Mouse (Mus musculus): ENCODE measurements around the gene Arid3c.

The Arid3c gene

DNA sequence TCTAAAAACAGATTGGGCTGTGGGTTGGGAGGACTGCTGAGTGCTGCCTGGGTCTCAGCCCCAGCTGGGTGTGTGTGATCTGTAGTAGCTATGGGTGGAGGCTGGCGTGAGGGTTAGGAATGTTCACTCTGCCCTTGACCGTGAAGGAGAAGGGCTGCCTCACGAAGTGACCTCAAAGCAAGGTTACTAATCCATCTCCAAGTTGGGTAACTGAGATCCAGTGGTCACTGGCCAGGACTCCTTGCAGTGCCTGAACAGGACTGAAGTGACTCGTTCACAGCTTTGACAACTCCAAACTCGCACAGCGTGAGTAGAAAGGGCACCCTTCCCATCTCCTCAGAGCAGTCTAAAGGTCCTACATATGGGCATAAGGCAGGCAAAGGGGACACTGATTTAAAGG lies 52.1 kb downstream of the Arid3c start:
- DNase-seq (ENCODE audit: extremely low read depth, low read depth): no peak

DNA sequence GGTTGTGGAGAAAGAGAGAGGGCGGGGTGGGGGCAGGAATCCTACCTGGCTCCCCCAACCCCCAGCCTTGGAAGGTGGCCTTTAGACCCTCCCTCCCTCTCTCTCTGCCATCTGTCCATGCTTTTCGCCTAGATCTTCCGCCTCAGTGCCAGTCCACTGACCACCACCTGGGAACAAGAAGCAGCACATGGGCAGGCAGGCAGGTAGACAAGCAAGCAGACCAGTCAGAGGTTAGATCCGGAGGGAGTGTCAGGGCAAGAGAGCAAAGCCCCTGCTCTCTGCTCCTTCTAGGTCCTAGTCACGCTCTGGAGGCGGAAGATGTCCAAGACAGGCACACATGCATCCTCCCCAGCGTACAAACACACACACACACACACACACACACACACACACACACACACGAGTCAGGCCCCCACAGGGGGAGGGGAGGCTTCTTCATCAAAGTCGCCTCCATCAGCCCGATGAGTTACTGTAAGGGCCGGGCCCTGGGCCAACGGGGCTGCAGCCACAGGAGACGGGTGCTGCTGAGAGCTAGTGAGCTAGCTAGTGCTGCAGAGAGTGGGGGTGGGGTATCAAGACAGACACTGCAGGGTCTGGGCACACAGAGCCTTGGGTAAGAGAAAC lies 53.8 kb downstream of the Arid3c start:
- DNase-seq (ENCODE audit: extremely low read depth, low read depth): no peak

- no peak for DNase-seq (ENCODE audit: extremely low read depth, low read depth)
These were observed 54.5 kb downstream of the Arid3c start for GRCm38 (mm10) chr4:41676248-41677005.

Measured in MEL-GATA-1-ER (cell line).